In genomic region chr9:112124667-112125066, GRCm38 (mm10) we compare ENCODE assay signal across 15 mouse cellular contexts.
DNase-seq lines count a peak whose midpoint lies in the region; ATAC-seq and TF ChIP-seq lines count a peak whose summit lies in the region.
"Had no signal": no experiment of that assay in that cellular context is flagged by ENCODE, and none has a peak within 500 bp of the region (broad histone marks: within the 10 kb centered on the region; RNA-seq: fewer than 3 reads in every experiment).

No protein-coding gene starts in this region.

- no peaks in the 10 kb centered on the region for H3K36me3 ChIP-seq in lung, embryonic 14.5 days (ENCODE audit: insufficient read depth)
- no peaks in the 10 kb centered on the region for H3K36me3 ChIP-seq in hindbrain, embryonic 11.5 days (ENCODE audit: control insufficient read depth, insufficient read depth, low read length)
- H3K36me3 ChIP-seq: embryonic facial prominence, embryonic 13.5 days; heart, embryonic 12.5 days; limb, embryonic 12.5 days had no signal

- no peak for DNase-seq in cerebellum, adult 11 months
- no peak for DNase-seq in lung, embryonic 14.5 days
- DNase-seq in lung, postnatal 4 days: no peak
- DNase-seq in hindbrain, embryonic 11.5 days (ENCODE audit: low spot score): no peak
- DNase-seq in retina, postnatal 1 day: peak; percentile 49
- DNase-seq in thymus, postnatal 10 days (ENCODE audit: low spot score in 2 of 2): no peak
- DNase-seq in left cerebral cortex, postnatal 25 days (ENCODE audit: low spot score in 2 of 2): no peak
- DNase-seq: adrenal gland, postnatal 14 days; gastrocnemius, postnatal 36 days; right cerebral cortex, postnatal 14 days had no signal

- no peak for TF ChIP-seq CTCF in lung, embryonic 14.5 days (IDR thresholded peaks at IDR 0.05; ENCODE audit: low read depth)

- H3K4me2 ChIP-seq in lung, embryonic 14.5 days: no peak overlapping the region
- no peak overlapping the region for H3K4me2 ChIP-seq in hindbrain, embryonic 11.5 days (replicated peaks; ENCODE audit: low read depth, low read length)
- H3K4me2 ChIP-seq: embryonic facial prominence, embryonic 13.5 days; heart, embryonic 12.5 days; limb, embryonic 12.5 days had no signal

- peaks cover 6% of the 10 kb centered on the region for H3K27me3 ChIP-seq in lung, embryonic 14.5 days (ENCODE audit: insufficient read depth, low read length)
- H3K27me3 ChIP-seq in hindbrain, embryonic 11.5 days (ENCODE audit: control insufficient read depth, insufficient read depth, low read length): no peaks in the 10 kb centered on the region

- 27% methylated on average over 10 of the region's 10 CpGs for WGBS in lung, embryonic 14.5 days
- 38% methylated on average over 10 of the region's 10 CpGs for WGBS in hindbrain, embryonic 11.5 days

- no peak overlapping the region for H3K9ac ChIP-seq in lung, embryonic 14.5 days
- no peak overlapping the region for H3K9ac ChIP-seq in hindbrain, embryonic 11.5 days (ENCODE audit: low read depth, low read length)
- H3K9ac ChIP-seq: embryonic facial prominence, embryonic 13.5 days; heart, embryonic 12.5 days; limb, embryonic 12.5 days had no signal

- H3K9me3 ChIP-seq in lung, embryonic 14.5 days (ENCODE audit: low read depth, low read length): no peaks in the 10 kb centered on the region
- no peaks in the 10 kb centered on the region for H3K9me3 ChIP-seq in hindbrain, embryonic 11.5 days (ENCODE audit: control insufficient read depth, low read length)
- H3K9me3 ChIP-seq: embryonic facial prominence, embryonic 13.5 days; heart, embryonic 12.5 days; limb, embryonic 12.5 days had no signal

- H3K4me3 ChIP-seq in lung, embryonic 14.5 days (ENCODE audit: low read depth, low read length): no peak overlapping the region
- no peak overlapping the region for H3K4me3 ChIP-seq in hindbrain, embryonic 11.5 days (ENCODE audit: low read depth, low read length)
- H3K4me3 ChIP-seq: embryonic facial prominence, embryonic 13.5 days; heart, embryonic 12.5 days; limb, embryonic 12.5 days had no signal

- ATAC-seq in cerebellum, adult (ENCODE audit: insufficient number of reproducible peaks, low FRiP score, low TSS enrichment): 0 out of 2 replicates have a peak, but pooled peaks have one; percentile 15
- ATAC-seq in lung, embryonic 14.5 days (ENCODE audit: insufficient read depth): peak; percentile 62
- no peak for ATAC-seq in hindbrain, embryonic 11.5 days (ENCODE audit: low FRiP score)
- ATAC-seq: forebrain, embryonic 14.5 days had no signal

- no peaks in the 10 kb centered on the region for H3K4me1 ChIP-seq in lung, embryonic 14.5 days (ENCODE audit: insufficient read depth)
- H3K4me1 ChIP-seq in hindbrain, embryonic 11.5 days (replicated peaks; ENCODE audit: control insufficient read depth, insufficient read depth, low read length): no peaks in the 10 kb centered on the region
- H3K4me1 ChIP-seq: embryonic facial prominence, embryonic 13.5 days had no signal

- intact Hi-C loops in left cerebral cortex, postnatal 25 days (cut with DNase I): no loop called here

- H3K27ac ChIP-seq in lung, embryonic 14.5 days (ENCODE audit: low read depth): no peak overlapping the region
- H3K27ac ChIP-seq in hindbrain, embryonic 11.5 days (ENCODE audit: low read depth, low read length): peak overlapping the region; percentile 30; the same call in 1 of the 2 replicates
- H3K27ac ChIP-seq: embryonic facial prominence, embryonic 13.5 days; limb, embryonic 12.5 days had no signal
